Mouse (Mus musculus) olfactory bulb, adult 2 months (tissue): ENCODE measurements around the gene Dctn2. TPM values are rescaled to one million over a fixed set of nuclear protein-coding genes. Genes with fewer than 3 reads are reported as not detected.

Experiments used
- H3K27ac ChIP-seq: fragments of 200-500 bp; 2 replicates; pipeline ENCODE4 v1.5.1; 2012; ENCODE audit warnings: low read depth, low read length; ENCODE audit not compliant: insufficient read depth
- H3K4me1 ChIP-seq: fragments of 200-500 bp; 2 replicates; pipeline ENCODE4 v1.6.1; 2012; ENCODE audit warnings: low read length; ENCODE audit not compliant: control insufficient read depth, insufficient read depth
- H3K4me3 ChIP-seq: fragments of 200-500 bp; 2 replicates; pipeline ENCODE4 v1.5.1; 2012; ENCODE audit warnings: mild to moderate bottlenecking, low read depth, low read length, moderate library complexity; ENCODE audit not compliant: insufficient read depth
- CTCF ChIP-seq: fragments of 200-500 bp; IDR thresholded peaks from 2 replicates; pipeline ENCODE4 v1.5.1; 2012; ENCODE audit warnings: low read depth, mild to moderate bottlenecking, low read length, moderate library complexity; ENCODE audit not compliant: insufficient read depth
- POLR2A ChIP-seq: fragments of 200-500 bp; IDR thresholded peaks from 2 replicates; pipeline ENCODE4 v1.6.1; 2012; ENCODE audit warnings: mild to moderate bottlenecking, low read depth, low read length, moderate library complexity; ENCODE audit not compliant: insufficient read depth
- WGBS: fragments of 180-500 bp; shearing (Covaris S2); methylation state at CpG from one replicate; pipeline ENCODE4 v1.1.7; 2018; 5-methylcytosine and 5-hydroxymethylcytosine counted together
- polyA plus RNA-seq: library from polyadenylated mRNA; stranded (reverse); fragments of >200 nt; gene quantifications from 2 replicates; pipeline ENCODE4 v1.2.4, GENCODE M21; 2012; ENCODE audit warnings: low replicate concordance; ENCODE audit not compliant: missing spikeins, insufficient read depth, insufficient read length

The Dctn2 gene
- polyA plus RNA-seq, 1 experiment: not detected

GRCm38 (mm10) chr10:127286194-127286593 lies 20.0 kb downstream of the Dctn2 start:
- Histone ChIP-seq H3K27ac (no peak overlapping the region), H3K4me3 (no peak overlapping the region), H3K4me1 (peaks cover 43% of the 10 kb centered on the region)
- 42% methylated on average over 7 of the region's 7 CpGs for WGBS
- TF ChIP-seq POLR2A (no peak), CTCF (no peak)

GRCm38 (mm10) chr10:127286730-127287129 lies 20.6 kb downstream of the Dctn2 start:
- H3K4me3 ChIP-seq: 0 out of 2 replicates have a peak overlapping the region, but pooled peaks have one; percentile 86
- no peak overlapping the region for H3K27ac ChIP-seq
- TF ChIP-seq CTCF (no peak), POLR2A (no peak)
- H3K4me1 ChIP-seq: peaks cover 46% of the 10 kb centered on the region
- WGBS: 50% methylated on average over 7 of the region's 7 CpGs

- WGBS: 52% methylated on average over 15 of the region's 15 CpGs
- Histone ChIP-seq H3K4me3 (peak overlapping the region; percentile 86), H3K4me1 (peaks cover 46% of the 10 kb centered on the region), H3K27ac (peak overlapping the region; percentile 40; the same call in 1 of the 2 replicates)
- TF ChIP-seq POLR2A (no peak), CTCF (no peak)
Measured at GRCm38 (mm10) chr10:127287271-127287935, 21.2 kb downstream of the Dctn2 start.

- WGBS: 0% methylated on average over 3 of the region's 3 CpGs
- peak overlapping the region; percentile 52; the same call in 1 of the 2 replicates for H3K27ac ChIP-seq
- TF ChIP-seq POLR2A: no peak
- peaks cover 46% of the 10 kb centered on the region for H3K4me1 ChIP-seq
- peak overlapping the region; percentile 86 for H3K4me3 ChIP-seq
Measured at GRCm38 (mm10) chr10:127287936-127288293, 21.7 kb downstream of the Dctn2 start.

GRCm38 (mm10) chr10:127288328-127288799 lies 22.2 kb downstream of the Dctn2 start:
- peaks cover 46% of the 10 kb centered on the region for H3K4me1 ChIP-seq
- peak overlapping the region; percentile 86 for H3K4me3 ChIP-seq
- 2% methylated on average over 23 of the region's 28 CpGs for WGBS
- peak overlapping the region; percentile 52 for H3K27ac ChIP-seq
- TF ChIP-seq CTCF (no peak), POLR2A (no peak)

- Histone ChIP-seq H3K27ac (peak within 1 kb of the TSS; percentile 99), H3K4me3 (peak within 1 kb of the TSS; percentile 86), H3K4me1 (peaks cover 45% of the 10 kb centered on the region)
- under 1% methylated on average over 50 of the region's 65 CpGs for WGBS
- TF ChIP-seq POLR2A (peak; percentile 26), CTCF (no peak)
Measured at GRCm38 (mm10) chr10:127288800-127289572, 22.8 kb downstream of the Dctn2 start, which contains the start of gene Mbd6. TSS of gene Mbd6 (minus strand) at chr10:127289018.

- H3K4me3 ChIP-seq: peak overlapping the region; percentile 86
- peak overlapping the region; percentile 99 for H3K27ac ChIP-seq
- H3K4me1 ChIP-seq: peaks cover 40% of the 10 kb centered on the region
- 1% methylated on average over 15 of the region's 15 CpGs for WGBS
- no peak for TF ChIP-seq CTCF
- TF ChIP-seq POLR2A: no peak
Measured at GRCm38 (mm10) chr10:127289573-127290191, 23.5 kb downstream of the Dctn2 start.

- Histone ChIP-seq H3K4me3 (peak overlapping the region; percentile 78), H3K27ac (peak overlapping the region; percentile 99), H3K4me1 (peaks cover 36% of the 10 kb centered on the region)
- no peak for TF ChIP-seq CTCF
- TF ChIP-seq POLR2A: peak; percentile 53
- WGBS: under 1% methylated on average over 40 of the region's 47 CpGs
Measured at GRCm38 (mm10) chr10:127290307-127290929, 24.2 kb downstream of the Dctn2 start.
